Mouse (Mus musculus) myocyte (in vitro differentiated cells): ENCODE data around the gene Taf11.

Source experiments
- CEBPB ChIP-seq: IDR thresholded peaks from 2 replicates; pipeline ENCODE4 v1.6.1; 2011; ENCODE audit warnings: mild to moderate bottlenecking, moderate library complexity; ENCODE audit not compliant: poor library complexity, insufficient read depth, severe bottlenecking
- E2F4 ChIP-seq: IDR thresholded peaks from one replicate; pipeline ENCODE4 v1.6.1; 2011; ENCODE audit warnings: mild to moderate bottlenecking, control low read depth, moderate library complexity; ENCODE audit not compliant: insufficient read depth
- MAX ChIP-seq: IDR thresholded peaks from one replicate; pipeline ENCODE4 v1.6.1; 2011; ENCODE audit warnings: low read depth, mild to moderate bottlenecking, control low read depth
- MYOD1 ChIP-seq, 3 experiments: IDR thresholded peaks; one replicate each; pipeline ENCODE4 v1.6.1; 2011; ENCODE audit warnings: control low read depth in 2 of 3, low read depth in 2 of 3, mild to moderate bottlenecking in 2 of 3, moderate library complexity in 1 of 3; ENCODE audit not compliant: insufficient read length in 2 of 3, control insufficient read depth in 1 of 3
- POLR2A ChIP-seq: IDR thresholded peaks from one replicate; pipeline ENCODE4 v1.6.1; 2011; ENCODE audit warnings: low read depth, mild to moderate bottlenecking, control low read depth, moderate library complexity; ENCODE audit not compliant: insufficient read length
- POLR2AphosphoS2 ChIP-seq: IDR thresholded peaks from one replicate; pipeline ENCODE4 v1.6.1; 2011; ENCODE audit warnings: low read depth, control low read depth; ENCODE audit not compliant: insufficient read length
- TCF3 ChIP-seq: IDR thresholded peaks from one replicate; pipeline ENCODE4 v1.6.1; 2011; ENCODE audit warnings: low read depth, control low read depth; ENCODE audit not compliant: insufficient read length
- USF1 ChIP-seq: IDR thresholded peaks from one replicate; pipeline ENCODE4 v1.6.1; 2011; ENCODE audit warnings: low read depth, mild to moderate bottlenecking, control low read depth, moderate library complexity

DNA sequence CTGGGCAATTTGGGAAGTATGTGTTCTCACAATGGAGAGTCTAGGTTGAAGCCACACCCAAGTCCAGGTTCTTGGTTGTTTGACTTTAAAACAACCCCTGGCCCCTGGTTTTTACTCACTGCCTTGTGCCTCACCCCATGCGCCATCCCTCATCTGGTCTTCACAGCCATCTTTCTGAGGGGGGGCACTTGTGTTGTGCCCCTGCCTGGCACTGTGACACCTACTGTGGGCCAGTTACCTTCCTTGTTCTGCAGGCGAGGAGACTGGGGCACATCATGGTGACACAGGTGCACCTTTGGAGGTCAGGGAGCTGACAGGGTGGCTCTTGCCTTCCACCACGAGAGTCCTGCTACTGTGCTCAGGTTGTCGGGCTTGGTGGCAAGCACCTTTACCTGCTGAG, 32.5 kb upstream of the Taf11 start:
- TF ChIP-seq E2F4 (no peak), CEBPB (no peak), MYOD1 (IDR thresholded peaks at IDR 0.05; ENCODE audit: control insufficient read depth in 1 of 3, insufficient read length in 2 of 3, low read depth in 2 of 3) (no peak), POLR2A (no peak), POLR2AphosphoS2 (no peak), USF1 (no peak), MAX (no peak), TCF3 (no peak)
